Mouse (Mus musculus): ENCODE measurements around the gene Bard1. TPM values are rescaled to one million over a fixed set of nuclear protein-coding genes. Genes with fewer than 3 reads are reported as not detected.

Gene Bard1
- polyA plus RNA-seq, 1 experiment from 2014 or later = 1.6 TPM

DNA sequence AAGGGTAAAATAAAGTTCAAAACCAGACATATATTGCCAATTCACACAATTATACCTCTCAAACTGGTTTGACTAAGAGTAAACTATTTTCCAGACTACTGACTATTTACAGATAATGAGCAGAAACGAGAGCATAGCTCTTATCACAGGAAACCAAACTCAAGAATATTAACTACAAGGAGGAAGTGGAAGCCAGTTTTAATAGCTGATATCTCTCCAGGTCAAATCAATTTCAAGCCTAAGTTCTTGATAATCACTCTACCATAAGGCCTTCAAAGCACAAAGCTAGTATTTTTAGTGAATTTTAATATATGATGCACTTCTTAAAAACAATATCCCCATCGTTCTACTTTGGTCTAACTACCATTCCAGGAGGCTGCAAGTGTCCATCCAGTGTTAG, 57.8 kb downstream of the Bard1 start:
- no peak overlapping the region for H3K4me3 ChIP-seq
- no peak for ATAC-seq (ENCODE audit: extremely low read depth, insufficient number of reproducible peaks, low FRiP score, low TSS enrichment)
- peaks cover 25% of the 10 kb centered on the region for H3K36me3 ChIP-seq
- H3K9me3 ChIP-seq = no peaks in the 10 kb centered on the region
- no peaks in the 10 kb centered on the region for H3K27me3 ChIP-seq (replicated peaks)
- WGBS = 74% methylated on average over 2 of the region's 2 CpGs
- no peak overlapping the region for H3K4me2 ChIP-seq
- H3K4me1 ChIP-seq = peaks cover 8% of the 10 kb centered on the region
- no peak overlapping the region for H3K9ac ChIP-seq
- no peak overlapping the region for H3K27ac ChIP-seq (replicated peaks)

GRCm38 (mm10) chr1:71043951-71044350, 59.0 kb downstream of the Bard1 start:
- ATAC-seq (ENCODE audit: extremely low read depth, insufficient number of reproducible peaks, low FRiP score, low TSS enrichment) = no peak

DNA sequence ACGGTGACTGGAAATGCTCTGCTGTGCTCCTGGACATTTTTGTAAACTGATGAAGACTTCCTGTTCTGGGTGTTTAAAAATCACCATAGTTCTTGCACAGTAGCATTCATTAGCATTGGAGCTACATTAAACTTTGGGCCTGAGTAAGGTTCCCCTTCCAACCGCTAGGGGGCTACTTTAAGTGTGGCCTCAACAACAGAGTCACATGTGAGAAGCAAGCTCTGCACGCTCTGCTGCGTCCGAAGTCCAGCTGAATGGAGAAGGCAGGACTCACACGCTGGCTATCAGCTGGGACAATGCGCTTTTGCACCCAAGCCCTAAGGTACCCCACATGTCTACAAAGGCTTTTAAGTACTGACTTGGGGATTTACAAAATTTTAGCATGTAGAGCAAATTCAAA, 65.9 kb downstream of the Bard1 start:
- Histone ChIP-seq H3K36me3 (peaks cover 7% of the 10 kb centered on the region; the same call in 1 of the 2 replicates), H3K9ac (no peak overlapping the region), H3K4me2 (no peak overlapping the region), H3K27ac (replicated peaks) (no peak overlapping the region), H3K27me3 (replicated peaks) (no peaks in the 10 kb centered on the region), H3K9me3 (no peaks in the 10 kb centered on the region), H3K4me1 (no peaks in the 10 kb centered on the region), H3K4me3 (no peak overlapping the region)
- ATAC-seq (ENCODE audit: extremely low read depth, insufficient number of reproducible peaks, low FRiP score, low TSS enrichment) = no peak
- whole genome bisulfite sequencing = 68% methylated on average over 7 of the region's 7 CpGs

More at GRCm38 (mm10) chr1:71043951-71044350, 59.0 kb downstream of the Bard1 start:
- 90% methylated on average over 3 of the region's 3 CpGs for WGBS
- Histone ChIP-seq H3K4me2 (no peak overlapping the region), H3K4me3 (no peak overlapping the region), H3K27me3 (replicated peaks) (no peaks in the 10 kb centered on the region), H3K9me3 (no peaks in the 10 kb centered on the region), H3K4me1 (no peaks in the 10 kb centered on the region), H3K36me3 (peaks cover 25% of the 10 kb centered on the region), H3K9ac (no peak overlapping the region), H3K27ac (replicated peaks) (no peak overlapping the region)

DNA sequence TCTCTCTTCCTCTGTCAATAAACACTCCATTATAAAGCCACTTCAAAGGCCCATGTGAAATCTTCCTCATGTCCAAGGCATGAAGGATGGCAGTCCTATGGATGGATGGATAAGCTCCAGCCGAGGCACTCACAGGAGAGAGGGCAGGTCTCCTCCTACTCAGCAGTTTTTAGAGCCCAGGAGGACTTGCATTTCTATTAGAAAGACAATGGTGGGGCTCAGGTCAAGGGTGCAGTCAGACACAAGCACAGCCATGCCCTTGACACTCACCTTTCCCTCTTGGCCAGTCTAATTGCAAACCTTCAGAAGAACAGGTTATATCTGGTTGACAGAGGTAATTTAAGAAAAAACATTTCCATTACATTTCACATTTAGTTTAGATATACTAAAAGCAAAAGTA, 67.4 kb downstream of the Bard1 start:
- H3K27ac ChIP-seq (replicated peaks) = no peak overlapping the region
- H3K4me1 ChIP-seq = no peaks in the 10 kb centered on the region
- no peak overlapping the region for H3K9ac ChIP-seq
- H3K36me3 ChIP-seq = peaks cover 13% of the 10 kb centered on the region
- H3K9me3 ChIP-seq = no peaks in the 10 kb centered on the region
- H3K4me3 ChIP-seq = no peak overlapping the region
- 42% methylated on average over 1 of the region's 1 CpGs for WGBS
- no peak for ATAC-seq (ENCODE audit: extremely low read depth, insufficient number of reproducible peaks, low FRiP score, low TSS enrichment)
- H3K27me3 ChIP-seq (replicated peaks) = no peaks in the 10 kb centered on the region
- H3K4me2 ChIP-seq = no peak overlapping the region

GRCm38 (mm10) chr1:71022766-71023165, 80.2 kb downstream of the Bard1 start:
- Histone ChIP-seq H3K36me3 (peaks cover 10% of the 10 kb centered on the region), H3K27me3 (replicated peaks) (no peaks in the 10 kb centered on the region), H3K9ac (no peak overlapping the region), H3K27ac (replicated peaks) (no peak overlapping the region), H3K4me1 (no peaks in the 10 kb centered on the region), H3K4me3 (no peak overlapping the region), H3K9me3 (no peaks in the 10 kb centered on the region), H3K4me2 (no peak overlapping the region)
- ATAC-seq (ENCODE audit: extremely low read depth, insufficient number of reproducible peaks, low FRiP score, low TSS enrichment) = no peak
- 77% methylated on average over 5 of the region's 5 CpGs for WGBS

DNA sequence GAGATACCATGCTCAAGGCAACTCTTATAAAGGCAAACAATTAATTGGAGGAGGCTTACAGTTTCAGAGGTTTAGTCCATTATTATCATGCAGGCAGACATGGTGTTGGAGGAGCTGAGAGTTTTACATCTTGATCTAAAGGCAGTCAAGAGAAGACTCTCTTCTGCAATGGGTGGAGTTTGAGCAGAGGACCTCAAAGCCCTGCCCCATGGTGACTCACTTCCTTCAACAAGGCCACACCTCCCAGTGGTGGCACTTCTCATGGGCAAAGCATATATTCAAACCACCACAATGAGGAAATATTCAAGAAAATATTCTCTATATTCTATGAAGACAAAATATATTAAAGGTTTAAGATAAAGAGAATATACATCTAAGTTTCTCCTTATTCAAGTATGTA, 88.6 kb downstream of the Bard1 start:
- no peaks in the 10 kb centered on the region for H3K27me3 ChIP-seq (replicated peaks)
- H3K36me3 ChIP-seq = no peaks in the 10 kb centered on the region
- no peak overlapping the region for H3K4me2 ChIP-seq
- H3K9ac ChIP-seq = no peak overlapping the region
- ATAC-seq (ENCODE audit: extremely low read depth, insufficient number of reproducible peaks, low FRiP score, low TSS enrichment) = no peak
- H3K9me3 ChIP-seq = peaks cover 3% of the 10 kb centered on the region; the same call in 1 of the 2 replicates
- H3K27ac ChIP-seq (replicated peaks) = no peak overlapping the region
- H3K4me1 ChIP-seq = 0 out of 2 replicates have a peak, but pooled peaks cover 5% of the 10 kb centered on the region
- no peak overlapping the region for H3K4me3 ChIP-seq

GRCm38 (mm10) chr1:71005998-71006397, 96.9 kb downstream of the Bard1 start:
- no peak overlapping the region for H3K4me2 ChIP-seq
- no peaks in the 10 kb centered on the region for H3K36me3 ChIP-seq
- no peaks in the 10 kb centered on the region for H3K27me3 ChIP-seq (replicated peaks)
- peaks cover 3% of the 10 kb centered on the region; the same call in 1 of the 2 replicates for H3K9me3 ChIP-seq
- no peak overlapping the region for H3K27ac ChIP-seq (replicated peaks)
- H3K4me1 ChIP-seq = no peaks in the 10 kb centered on the region
- ATAC-seq (ENCODE audit: extremely low read depth, insufficient number of reproducible peaks, low FRiP score, low TSS enrichment) = no peak
- WGBS = 53% methylated on average over 6 of the region's 6 CpGs
- no peak overlapping the region for H3K4me3 ChIP-seq
- H3K9ac ChIP-seq = no peak overlapping the region

DNA sequence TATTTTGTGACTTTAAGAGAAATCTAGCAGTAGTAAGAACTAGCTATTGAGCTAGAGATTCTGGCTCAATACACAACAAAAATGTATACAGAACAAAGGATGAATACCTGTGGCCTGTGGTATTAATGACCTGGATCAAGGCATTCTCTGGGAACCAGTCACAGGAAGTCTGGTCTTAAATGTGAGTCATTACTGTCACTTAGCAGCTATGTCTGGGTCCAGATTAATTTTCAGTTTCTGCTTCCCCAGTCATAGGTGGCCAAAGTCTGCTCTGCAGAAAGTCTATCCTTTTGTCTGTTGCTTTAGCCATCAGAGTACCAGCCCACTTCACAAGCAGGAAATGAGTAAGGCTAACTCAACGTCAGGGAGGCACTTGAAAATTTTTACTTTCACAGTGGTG, 98.8 kb downstream of the Bard1 start:
- Histone ChIP-seq H3K36me3 (no peaks in the 10 kb centered on the region), H3K4me3 (no peak overlapping the region), H3K9ac (no peak overlapping the region), H3K4me1 (no peaks in the 10 kb centered on the region), H3K27ac (replicated peaks) (no peak overlapping the region), H3K9me3 (no peaks in the 10 kb centered on the region), H3K27me3 (replicated peaks) (no peaks in the 10 kb centered on the region), H3K4me2 (no peak overlapping the region)
- no peak for ATAC-seq (ENCODE audit: extremely low read depth, insufficient number of reproducible peaks, low FRiP score, low TSS enrichment)
- 55% methylated on average over 1 of the region's 1 CpGs for WGBS

GRCm38 (mm10) chr1:71003741-71004140, 99.2 kb downstream of the Bard1 start:
- H3K27me3 ChIP-seq (replicated peaks) = no peaks in the 10 kb centered on the region
- no peaks in the 10 kb centered on the region for H3K4me1 ChIP-seq
- H3K4me2 ChIP-seq = no peak overlapping the region
- H3K9me3 ChIP-seq = no peaks in the 10 kb centered on the region
- no peak overlapping the region for H3K9ac ChIP-seq
- WGBS = 59% methylated on average over 1 of the region's 1 CpGs
- H3K36me3 ChIP-seq = no peaks in the 10 kb centered on the region
- H3K4me3 ChIP-seq = no peak overlapping the region
- H3K27ac ChIP-seq (replicated peaks) = no peak overlapping the region
- no peak for ATAC-seq (ENCODE audit: extremely low read depth, insufficient number of reproducible peaks, low FRiP score, low TSS enrichment)

GRCm38 (mm10) chr1:70997377-70997993, 105.5 kb downstream of the Bard1 start:
- Histone ChIP-seq H3K9ac (no peak overlapping the region), H3K4me2 (no peak overlapping the region), H3K27ac (replicated peaks) (no peak overlapping the region), H3K27me3 (replicated peaks) (no peaks in the 10 kb centered on the region), H3K4me1 (peaks cover 18% of the 10 kb centered on the region), H3K9me3 (no peaks in the 10 kb centered on the region), H3K4me3 (no peak overlapping the region), H3K36me3 (no peaks in the 10 kb centered on the region)
- no peak for ATAC-seq (ENCODE audit: extremely low read depth, insufficient number of reproducible peaks, low FRiP score, low TSS enrichment)
- 46% methylated on average over 10 of the region's 10 CpGs for WGBS

DNA sequence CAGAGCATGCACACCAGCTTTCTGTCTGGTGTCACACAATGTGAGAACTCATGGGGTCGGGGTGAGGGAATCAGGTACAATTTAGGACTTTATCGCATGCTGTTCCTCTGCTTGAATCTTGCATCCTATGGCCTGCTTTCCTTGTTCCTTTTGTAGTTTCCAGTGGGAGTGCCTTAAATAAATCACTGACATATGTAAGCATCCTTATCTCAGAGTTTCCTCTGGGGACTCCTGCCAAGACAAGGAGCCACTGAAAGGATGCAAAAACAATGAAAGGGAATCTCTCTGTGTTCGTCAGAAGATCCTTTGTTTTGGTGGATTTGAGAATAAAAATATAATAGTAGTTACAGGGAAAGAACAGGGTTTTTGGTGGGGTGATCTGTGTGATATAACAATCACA, 106.2 kb downstream of the Bard1 start:
- ATAC-seq (ENCODE audit: extremely low read depth, insufficient number of reproducible peaks, low FRiP score, low TSS enrichment) = no peak

More for the DNA sequence above, 106.2 kb downstream of the Bard1 start:
- no peak overlapping the region for H3K27ac ChIP-seq (replicated peaks)
- no peaks in the 10 kb centered on the region for H3K36me3 ChIP-seq
- H3K9me3 ChIP-seq = no peaks in the 10 kb centered on the region
- H3K4me1 ChIP-seq = peaks cover 18% of the 10 kb centered on the region
- H3K9ac ChIP-seq = no peak overlapping the region
- H3K4me3 ChIP-seq = no peak overlapping the region
- H3K27me3 ChIP-seq (replicated peaks) = no peaks in the 10 kb centered on the region
- 48% methylated on average over 3 of the region's 3 CpGs for WGBS
- H3K4me2 ChIP-seq = no peak overlapping the region
